In the genomic region with DNA sequence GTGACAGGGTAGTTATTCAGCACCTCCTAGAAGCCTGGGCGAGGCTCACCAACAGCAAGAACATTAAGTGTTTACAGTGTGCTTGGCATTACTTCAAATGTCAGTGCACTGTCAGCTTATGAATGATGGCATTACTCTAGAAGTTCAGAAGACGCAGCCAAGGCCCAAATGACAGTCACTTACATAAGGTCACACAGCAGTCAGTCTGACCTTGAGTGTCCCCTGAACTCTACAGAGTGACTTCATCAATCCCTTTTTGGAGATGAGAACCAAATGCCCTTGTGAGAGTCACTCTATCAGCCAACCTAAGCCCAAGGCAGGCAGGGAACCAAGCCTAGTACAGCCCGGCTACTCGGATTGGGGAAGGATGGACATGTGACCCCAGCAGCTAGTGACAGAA, we compare ENCODE assay signal across 21 mouse cellular contexts. TPM values are rescaled to one million over a fixed set of nuclear protein-coding genes. Genes with fewer than 3 reads are reported as not detected.
"Had no signal": no experiment of that assay in that cellular context is flagged by ENCODE, and none has a peak within 500 bp of the region (broad histone marks: within the 10 kb centered on the region; RNA-seq: fewer than 3 reads in every experiment).

No protein-coding gene starts in this region.

- H3K4me2 ChIP-seq: limb, embryonic 12.5 days; liver, embryonic 13.5 days; lung, embryonic 15.5 days; midbrain, embryonic 11.5 days; midbrain, embryonic 15.5 days had no signal

- H3K27ac ChIP-seq: kidney, postnatal 0 days; limb, embryonic 12.5 days; liver, embryonic 13.5 days; lung, embryonic 15.5 days; macrophage; midbrain, embryonic 15.5 days; stomach, postnatal 0 days had no signal

- H3K9me3 ChIP-seq: limb, embryonic 12.5 days; liver, embryonic 13.5 days; lung, embryonic 15.5 days; megakaryocyte, embryonic 14.5 days; midbrain, embryonic 15.5 days had no signal

- H3K27me3 ChIP-seq: midbrain, embryonic 15.5 days had no signal

- DNase-seq: kidney, postnatal 36 days; layer of hippocampus, adult 9-11 months; layer of hippocampus, postnatal 36 days; liver; liver, embryonic 13.5 days; liver, postnatal 0 days; lung, postnatal 14 days; right cerebral cortex, adult 18-20 months; right cerebral cortex, postnatal 25 days; thymus, postnatal 4 days had no signal

- H3K9ac ChIP-seq: limb, embryonic 12.5 days; liver, embryonic 13.5 days; liver, postnatal 0 days; lung, embryonic 15.5 days; midbrain, embryonic 15.5 days had no signal

- ATAC-seq: liver, postnatal 0 days; midbrain, embryonic 15.5 days had no signal

- H3K4me3 ChIP-seq: limb, embryonic 12.5 days; liver, embryonic 13.5 days; lung, embryonic 15.5 days; megakaryocyte, embryonic 14.5 days; midbrain, embryonic 15.5 days had no signal

RNA-seq across cellular contexts. Expression of a gene that starts 55.4 kb away (rescaled TPM):
- total RNA-seq: layer of hippocampus, postnatal 36 days; left cerebral cortex, postnatal 36 days; monocyte, adult 5-6 weeks had no signal
- polyA plus RNA-seq: macrophage; midbrain, embryonic 15.5 days; neural tube, embryonic 14.5 days had no signal
